ENCODE assay signal across 31 mouse cellular contexts in genomic region chr3:52167420-52167819, GRCm38 (mm10).
"Had no signal": no experiment of that assay in that cellular context is flagged by ENCODE, and none has a peak within 500 bp of the region (broad histone marks: within the 10 kb centered on the region; RNA-seq: fewer than 3 reads in every experiment).

No protein-coding gene starts in this region.

- H3K36me3 ChIP-seq: heart, embryonic 10.5 days; heart, embryonic 12.5 days; heart, embryonic 13.5 days; heart, embryonic 15.5 days; hindbrain, embryonic 10.5 days; hindbrain, embryonic 12.5 days; hindbrain, embryonic 13.5 days; hindbrain, embryonic 15.5 days; intestine, embryonic 15.5 days had no signal

- H3K27ac ChIP-seq: heart, adult 2 months; heart, embryonic 10.5 days; heart, embryonic 13.5 days; heart, embryonic 15.5 days; hindbrain, embryonic 10.5 days; hindbrain, embryonic 12.5 days; hindbrain, embryonic 13.5 days; hindbrain, embryonic 14.5 days; hindbrain, embryonic 15.5 days; hindbrain, postnatal 0 days; intestine, embryonic 15.5 days; layer of hippocampus, adult 2 months; left cerebral cortex, adult 2 months had no signal

- H3K9ac ChIP-seq: heart, embryonic 12.5 days; heart, embryonic 13.5 days; heart, embryonic 15.5 days; hindbrain, embryonic 12.5 days; hindbrain, embryonic 13.5 days; hindbrain, embryonic 14.5 days; hindbrain, embryonic 15.5 days; intestine, embryonic 15.5 days had no signal

- H3K4me1 ChIP-seq: heart, embryonic 10.5 days; heart, embryonic 12.5 days; heart, embryonic 13.5 days; heart, embryonic 15.5 days; hindbrain, embryonic 12.5 days; hindbrain, embryonic 13.5 days; hindbrain, embryonic 15.5 days had no signal

- ATAC-seq: hindbrain, embryonic 16.5 days; hindbrain, postnatal 0 days; inflammation-experienced regulatory T-cells, adult 6 months; intestine, embryonic 15.5 days; intestine, embryonic 16.5 days; intestine, postnatal 0 days had no signal

- H3K27me3 ChIP-seq: heart, embryonic 15.5 days; hindbrain, embryonic 12.5 days; hindbrain, embryonic 13.5 days; hindbrain, embryonic 15.5 days; intestine, embryonic 15.5 days had no signal

- H3K4me2 ChIP-seq: heart, embryonic 11.5 days; heart, embryonic 12.5 days; heart, embryonic 13.5 days; heart, embryonic 15.5 days; hindbrain, embryonic 12.5 days; hindbrain, embryonic 13.5 days; hindbrain, embryonic 14.5 days; hindbrain, embryonic 15.5 days; intestine, embryonic 15.5 days had no signal

- DNase-seq: heart, adult 2 months; heart, postnatal 10 days; heart, postnatal 14 days; heart, postnatal 4 days; kidney, adult 2 months; kidney, adult 8-10 months; kidney, adult 9 months; kidney, postnatal 10 days; kidney, postnatal 14 days; kidney, postnatal 36 days; kidney, postnatal 4 days; layer of hippocampus, adult 9-11 months; layer of hippocampus, postnatal 36 days had no signal

- H3K9me3 ChIP-seq: heart, embryonic 10.5 days; heart, embryonic 12.5 days; heart, embryonic 13.5 days; heart, embryonic 15.5 days; hindbrain, embryonic 10.5 days; hindbrain, embryonic 12.5 days; hindbrain, embryonic 13.5 days; hindbrain, embryonic 15.5 days; intestine, embryonic 15.5 days had no signal

- H3K4me3 ChIP-seq: heart, adult 2 months; heart, embryonic 10.5 days; heart, embryonic 12.5 days; heart, embryonic 13.5 days; heart, embryonic 15.5 days; hindbrain, embryonic 10.5 days; hindbrain, embryonic 12.5 days; hindbrain, embryonic 13.5 days; hindbrain, embryonic 15.5 days; intestine, embryonic 15.5 days; layer of hippocampus, adult 2 months; left cerebral cortex, adult 2 months had no signal
